Mouse (Mus musculus) adipocyte (in vitro differentiated cells): ENCODE data around the gene AA792892.
"Not testable (repeated sequence)": the region's sequence is repeated elsewhere in the genome, so short reads cannot be mapped to it uniquely, and the experiment has no call there.

ENCODE experiments used
- DNase-seq: peaks from one replicate; pipeline ENCODE4 v3.0.0-alpha.2; 2016; ENCODE audit warnings: low spot score

The AA792892 gene

GRCm38 (mm10) chr5:94339449-94339848, at the start of gene AA792892:
AA792892 (plus strand) TSS chr5:94339749.
- not testable (repeated sequence) for DNase-seq

GRCm38 (mm10) chr5:94306696-94307095, 32.9 kb upstream of the AA792892 start, which contains the start of gene A430089I19Rik:
A430089I19Rik (minus strand) TSS chr5:94306796.
- not testable (repeated sequence) for DNase-seq

GRCm38 (mm10) chr5:94314135-94314534, 25.4 kb upstream of the AA792892 start, which contains the start of gene Gm6502:
Gm6502 (plus strand) TSS chr5:94314435.
- not testable (repeated sequence) for DNase-seq
